Mouse (Mus musculus): ENCODE data around the gene BC025920. TPM values are rescaled to one million over a fixed set of nuclear protein-coding genes. Genes with fewer than 3 reads are reported as not detected.
A peak's percentile ranks its signal among the peaks of the same experiment; 100 is the strongest.

Gene BC025920
- polyA plus RNA-seq, 1 experiment from 2014 or later = 2.1 TPM

GRCm38 (mm10) chr10:81598342-81598741 lies 7.7 kb upstream of the BC025920 start:
- H3K27me3 ChIP-seq = peaks cover 40% of the 10 kb centered on the region
- H3K4me1 ChIP-seq (replicated peaks) = peaks cover 52% of the 10 kb centered on the region
- H3K36me3 ChIP-seq = no peaks in the 10 kb centered on the region
- H3K27ac ChIP-seq (replicated peaks) = no peak overlapping the region
- H3K4me3 ChIP-seq = no peak overlapping the region
- ATAC-seq (ENCODE audit: low FRiP score, low read depth) = no peak
- WGBS = 51% methylated on average over 3 of the region's 3 CpGs
- H3K9ac ChIP-seq = no peak overlapping the region
- H3K4me2 ChIP-seq = no peak overlapping the region
- no peaks in the 10 kb centered on the region for H3K9me3 ChIP-seq

GRCm38 (mm10) chr10:81598871-81599270 lies 7.2 kb upstream of the BC025920 start:
- Histone ChIP-seq H3K4me2 (no peak overlapping the region), H3K4me1 (replicated peaks) (peaks cover 52% of the 10 kb centered on the region), H3K9ac (no peak overlapping the region), H3K27ac (replicated peaks) (no peak overlapping the region), H3K9me3 (no peaks in the 10 kb centered on the region), H3K27me3 (peaks cover 37% of the 10 kb centered on the region), H3K4me3 (no peak overlapping the region), H3K36me3 (no peaks in the 10 kb centered on the region)
- 56% methylated on average over 6 of the region's 6 CpGs for WGBS
- ATAC-seq (ENCODE audit: low FRiP score, low read depth) = no peak

DNA sequence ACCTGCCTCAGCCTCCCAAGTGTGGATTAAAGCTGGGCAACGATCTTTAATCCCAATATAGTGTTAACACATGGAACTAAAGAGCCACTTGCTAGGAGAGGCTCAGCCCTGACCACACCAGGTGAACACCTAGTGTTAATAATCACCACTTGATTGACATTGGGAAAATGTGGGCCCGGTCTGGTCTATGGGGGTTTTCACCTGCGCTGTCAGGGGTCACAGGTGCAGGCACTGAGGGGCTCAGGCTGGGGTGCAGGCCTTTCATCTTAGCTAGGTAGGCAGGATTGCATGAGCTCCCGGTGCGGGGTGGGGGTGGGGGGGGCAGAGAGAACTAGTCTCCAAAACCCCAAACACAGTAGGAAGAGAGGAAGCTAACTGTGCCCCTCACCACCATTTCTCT lies 6.4 kb upstream of the BC025920 start:
- H3K9ac ChIP-seq = no peak overlapping the region
- no peak overlapping the region for H3K4me2 ChIP-seq
- no peak overlapping the region for H3K4me3 ChIP-seq
- WGBS = 82% methylated on average over 5 of the region's 5 CpGs
- no peak overlapping the region for H3K27ac ChIP-seq (replicated peaks)
- no peak for ATAC-seq (ENCODE audit: low FRiP score, low read depth)
- no peaks in the 10 kb centered on the region for H3K36me3 ChIP-seq
- no peaks in the 10 kb centered on the region for H3K9me3 ChIP-seq
- H3K27me3 ChIP-seq = peaks cover 29% of the 10 kb centered on the region
- peaks cover 55% of the 10 kb centered on the region for H3K4me1 ChIP-seq (replicated peaks)

- peaks cover 59% of the 10 kb centered on the region for H3K4me1 ChIP-seq (replicated peaks)
- WGBS = 56% methylated on average over 10 of the region's 10 CpGs
- H3K27me3 ChIP-seq = peaks cover 25% of the 10 kb centered on the region
- no peak for ATAC-seq (ENCODE audit: low FRiP score, low read depth)
- no peaks in the 10 kb centered on the region for H3K36me3 ChIP-seq
- H3K27ac ChIP-seq (replicated peaks) = no peak overlapping the region
- no peaks in the 10 kb centered on the region for H3K9me3 ChIP-seq
- no peak overlapping the region for H3K9ac ChIP-seq
- H3K4me3 ChIP-seq = no peak overlapping the region
- H3K4me2 ChIP-seq = no peak overlapping the region
Observed at GRCm38 (mm10) chr10:81600096-81600495, 6.0 kb upstream of the BC025920 start.

GRCm38 (mm10) chr10:81600738-81601203 lies 5.3 kb upstream of the BC025920 start, which contains the start of gene Tle6:
Gene Tle6, minus strand, starts transcription at chr10:81601073.
- Histone ChIP-seq H3K36me3 (no peaks in the 10 kb centered on the region), H3K9me3 (no peaks in the 10 kb centered on the region), H3K27ac (replicated peaks) (no peak within 1 kb of the TSS), H3K27me3 (peaks cover 19% of the 10 kb centered on the region; the same call in 1 of the 2 replicates), H3K4me2 (peak within 1 kb of the TSS; percentile 78), H3K4me3 (peak within 1 kb of the TSS; percentile 33), H3K9ac (no peak within 1 kb of the TSS), H3K4me1 (replicated peaks) (peaks cover 58% of the 10 kb centered on the region)
- WGBS = under 1% methylated on average over 28 of the region's 28 CpGs
- peak; percentile 73 for ATAC-seq (ENCODE audit: low FRiP score, low read depth)

DNA sequence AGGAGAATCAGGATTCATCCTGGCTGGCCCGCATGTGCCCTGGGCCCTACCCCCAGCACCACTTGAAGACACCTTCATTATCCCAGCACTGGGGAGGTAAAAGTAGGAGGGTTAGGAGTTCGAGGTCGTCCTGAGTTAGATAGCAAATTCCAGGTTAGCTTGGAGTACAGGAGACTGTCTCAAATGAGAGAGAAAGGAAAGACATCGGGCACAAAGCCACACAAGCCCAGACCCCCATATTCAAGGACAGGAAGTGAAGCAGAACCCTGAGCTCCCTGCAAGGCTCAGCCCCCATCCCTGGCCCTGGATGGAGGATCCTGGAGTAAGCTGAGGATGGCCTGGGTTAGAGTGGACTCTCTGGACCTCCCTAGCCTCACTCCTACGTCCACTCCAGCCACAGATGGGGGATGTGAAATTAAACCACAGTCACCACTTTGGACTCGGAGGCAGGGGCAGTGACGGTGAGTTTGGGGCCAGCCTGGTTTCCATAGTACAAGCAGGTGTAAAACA lies 4.6 kb upstream of the BC025920 start:
- H3K9me3 ChIP-seq = no peaks in the 10 kb centered on the region
- H3K4me2 ChIP-seq = peak overlapping the region; percentile 78
- WGBS = 28% methylated on average over 7 of the region's 7 CpGs
- H3K9ac ChIP-seq = no peak overlapping the region
- peaks cover 52% of the 10 kb centered on the region for H3K4me1 ChIP-seq (replicated peaks)
- peaks cover 19% of the 10 kb centered on the region; the same call in 1 of the 2 replicates for H3K27me3 ChIP-seq
- H3K36me3 ChIP-seq = no peaks in the 10 kb centered on the region
- H3K4me3 ChIP-seq = peak overlapping the region; percentile 33
- ATAC-seq (ENCODE audit: low FRiP score, low read depth) = no peak
- no peak overlapping the region for H3K27ac ChIP-seq (replicated peaks)

DNA sequence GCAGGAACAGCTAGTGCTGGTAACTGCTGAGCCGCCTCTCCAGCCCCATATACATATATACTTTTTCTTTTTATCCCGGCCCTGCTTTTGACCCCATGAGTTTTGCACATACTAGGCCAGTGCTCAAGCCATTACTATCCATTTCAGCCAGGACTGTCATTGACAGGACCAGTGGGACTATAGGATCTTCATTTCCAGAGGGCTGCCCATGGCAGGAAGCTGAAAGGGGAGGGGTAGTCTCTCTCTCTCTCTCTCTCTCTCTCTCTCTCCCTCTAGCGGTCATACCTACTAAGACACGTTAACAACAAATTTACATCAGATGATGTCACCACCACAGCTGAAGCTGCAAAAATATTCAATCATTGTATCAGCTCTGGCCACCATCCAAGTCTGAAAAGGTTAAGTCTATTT lies 3.3 kb upstream of the BC025920 start:
- no peaks in the 10 kb centered on the region for H3K36me3 ChIP-seq
- peaks cover 46% of the 10 kb centered on the region for H3K4me1 ChIP-seq (replicated peaks)
- H3K4me3 ChIP-seq = no peak overlapping the region
- WGBS = 16% methylated on average over 4 of the region's 4 CpGs
- ATAC-seq (ENCODE audit: low FRiP score, low read depth) = no peak
- no peak overlapping the region for H3K4me2 ChIP-seq
- peaks cover 17% of the 10 kb centered on the region; the same call in 1 of the 2 replicates for H3K27me3 ChIP-seq
- no peaks in the 10 kb centered on the region for H3K9me3 ChIP-seq
- H3K27ac ChIP-seq (replicated peaks) = 0 out of 2 replicates have a peak overlapping the region, but pooled peaks have one; percentile 11
- H3K9ac ChIP-seq = no peak overlapping the region

DNA sequence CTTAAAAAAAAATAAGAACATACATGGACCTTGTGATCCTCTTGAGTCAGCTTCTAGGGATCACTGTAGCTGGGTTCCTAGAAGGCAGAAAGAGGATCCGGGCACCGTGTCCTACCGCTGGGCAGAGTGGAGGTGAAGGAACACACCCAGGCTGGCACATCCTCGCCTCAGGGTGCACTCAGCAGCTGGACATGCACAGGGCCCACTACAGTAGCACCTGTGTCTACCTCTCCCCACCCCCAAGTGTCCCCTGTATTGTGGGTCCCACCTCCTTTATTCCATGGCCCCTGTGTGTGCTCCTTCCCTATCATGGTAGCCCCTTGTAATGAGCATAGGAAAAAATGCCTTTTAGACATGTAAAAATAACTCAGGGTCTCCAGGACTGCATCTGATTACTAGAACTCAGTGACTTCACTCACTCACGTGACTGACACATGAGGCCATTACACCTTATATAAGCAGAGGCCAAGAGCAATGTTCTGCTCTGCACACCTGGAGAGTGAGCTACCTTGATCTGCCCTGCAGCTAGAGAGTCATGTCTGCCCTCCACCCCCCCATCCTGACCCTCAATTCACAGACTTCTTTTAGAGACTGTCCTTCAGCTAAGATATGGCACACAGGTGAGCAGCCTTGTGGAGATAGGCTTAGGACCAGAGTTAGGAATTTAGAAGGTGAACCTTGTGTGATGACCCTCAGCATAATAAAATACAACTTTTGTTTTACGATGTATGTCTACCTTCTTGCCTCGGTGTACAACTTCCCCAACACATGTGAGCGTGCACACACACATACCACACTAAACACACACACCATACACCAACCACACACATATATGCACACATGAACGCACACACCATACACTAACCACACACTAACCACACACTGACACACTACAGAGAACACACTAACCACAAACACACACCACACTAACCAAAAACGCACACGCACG lies 1.8 kb upstream of the BC025920 start:
- Histone ChIP-seq H3K4me3 (peak overlapping the region; percentile 12; the same call in 1 of the 2 replicates), H3K9ac (no peak overlapping the region), H3K27me3 (peaks cover 15% of the 10 kb centered on the region; the same call in 1 of the 2 replicates), H3K36me3 (no peaks in the 10 kb centered on the region), H3K4me1 (replicated peaks) (peaks cover 44% of the 10 kb centered on the region), H3K9me3 (no peaks in the 10 kb centered on the region), H3K27ac (replicated peaks) (peak overlapping the region; percentile 66; the same call in 1 of the 2 replicates), H3K4me2 (peak overlapping the region; percentile 62)
- no peak for ATAC-seq (ENCODE audit: low FRiP score, low read depth)
- WGBS = 83% methylated on average over 12 of the region's 12 CpGs

DNA sequence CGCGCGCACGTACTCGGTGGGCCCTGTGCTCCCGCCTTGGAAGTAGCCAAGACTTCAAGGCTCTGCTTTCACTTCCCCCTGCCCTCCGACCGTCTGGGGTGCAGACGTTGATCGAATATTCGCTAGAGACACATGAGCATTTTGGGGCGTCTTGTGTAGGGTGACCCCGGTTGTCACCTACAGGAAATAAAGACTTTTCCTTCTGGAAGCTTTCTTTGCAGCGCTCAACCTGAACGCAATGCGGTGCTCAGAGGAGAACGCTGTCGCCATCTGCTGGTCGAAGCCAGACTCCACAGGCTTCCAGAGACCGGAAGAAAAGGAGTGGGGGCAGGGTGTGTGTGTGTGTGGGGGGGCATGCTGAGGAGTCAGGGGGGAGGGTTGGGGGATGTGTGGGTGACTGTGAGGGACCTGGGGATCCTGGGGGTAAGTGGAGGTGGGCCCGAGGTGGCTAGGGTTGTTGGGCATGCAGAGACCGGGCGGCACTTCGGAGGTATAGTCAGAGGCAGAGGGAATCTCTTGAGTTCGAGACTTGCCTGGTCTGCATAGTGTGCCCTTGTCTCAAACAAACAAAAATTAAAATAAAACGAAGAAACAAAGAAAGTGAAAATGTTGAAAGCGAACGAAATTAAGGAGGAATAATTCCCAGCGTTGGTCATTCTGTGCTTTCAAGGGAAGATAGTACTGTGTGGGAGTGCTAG lies 953 bp upstream of the BC025920 start:
- Histone ChIP-seq H3K27me3 (peaks cover 8% of the 10 kb centered on the region; the same call in 1 of the 2 replicates), H3K4me3 (peak overlapping the region; percentile 48), H3K9ac (peak overlapping the region; percentile 46), H3K9me3 (no peaks in the 10 kb centered on the region), H3K4me2 (peak overlapping the region; percentile 62), H3K4me1 (replicated peaks) (peaks cover 44% of the 10 kb centered on the region), H3K36me3 (no peaks in the 10 kb centered on the region), H3K27ac (replicated peaks) (peak overlapping the region; percentile 88)
- ATAC-seq (ENCODE audit: low FRiP score, low read depth) = peak; percentile 13; the same call in 1 of the 2 replicates
- 18% methylated on average over 29 of the region's 29 CpGs for WGBS

- Histone ChIP-seq H3K27me3 (peaks cover 8% of the 10 kb centered on the region; the same call in 1 of the 2 replicates), H3K4me1 (replicated peaks) (peaks cover 39% of the 10 kb centered on the region), H3K9ac (peak overlapping the region; percentile 46), H3K27ac (replicated peaks) (peak overlapping the region; percentile 88), H3K36me3 (no peaks in the 10 kb centered on the region), H3K9me3 (no peaks in the 10 kb centered on the region), H3K4me2 (peak overlapping the region; percentile 62), H3K4me3 (peak overlapping the region; percentile 48)
- WGBS = 3% methylated on average over 14 of the region's 14 CpGs
- ATAC-seq (ENCODE audit: low FRiP score, low read depth) = peak; percentile 25; the same call in 1 of the 2 replicates
Observed at GRCm38 (mm10) chr10:81605666-81605973, 450 bp upstream of the BC025920 start.

- Histone ChIP-seq H3K9me3 (no peaks in the 10 kb centered on the region), H3K27me3 (no peaks in the 10 kb centered on the region), H3K4me3 (no peak overlapping the region), H3K4me2 (no peak overlapping the region), H3K9ac (no peak overlapping the region), H3K36me3 (no peaks in the 10 kb centered on the region), H3K4me1 (replicated peaks) (peaks cover 20% of the 10 kb centered on the region), H3K27ac (replicated peaks) (no peak overlapping the region)
- ATAC-seq (ENCODE audit: low FRiP score, low read depth) = no peak
- 91% methylated on average over 1 of the region's 1 CpGs for WGBS
Observed at GRCm38 (mm10) chr10:81608308-81608707, 2.2 kb downstream of the BC025920 start.

Data from hindbrain, embryonic 15.5 days (tissue).